Mouse (Mus musculus): ENCODE results near the gene Abcc1.
A peak's percentile ranks its signal among the peaks of the same experiment; 100 is the strongest.

Abcc1 gene

GRCm38 (mm10) chr16:14375942-14376341 is 14.6 kb downstream of the Abcc1 start:
- no peak for DNase-seq (ENCODE audit: low read depth, low spot score)

GRCm38 (mm10) chr16:14376352-14376751 is 15.0 kb downstream of the Abcc1 start:
- DNase-seq (ENCODE audit: low read depth, low spot score): no peak

GRCm38 (mm10) chr16:14377321-14377720 is 16.0 kb downstream of the Abcc1 start:
- DNase-seq (ENCODE audit: low read depth, low spot score): no peak

- no peak for DNase-seq (ENCODE audit: low read depth, low spot score)
Observed at GRCm38 (mm10) chr16:14378654-14379053, 17.3 kb downstream of the Abcc1 start.

- DNase-seq (ENCODE audit: low read depth, low spot score): no peak
Observed at GRCm38 (mm10) chr16:14379888-14380287, 18.5 kb downstream of the Abcc1 start.

GRCm38 (mm10) chr16:14381061-14381665 is 19.8 kb downstream of the Abcc1 start:
- no peak for DNase-seq (ENCODE audit: low read depth, low spot score)

GRCm38 (mm10) chr16:14399303-14399702 is 37.9 kb downstream of the Abcc1 start:
- DNase-seq (ENCODE audit: low read depth, low spot score): no peak

- no peak for DNase-seq (ENCODE audit: low read depth, low spot score)
Observed at GRCm38 (mm10) chr16:14403507-14403906, 42.1 kb downstream of the Abcc1 start.

GRCm38 (mm10) chr16:14405636-14406035 is 44.3 kb downstream of the Abcc1 start:
- DNase-seq (ENCODE audit: low read depth, low spot score): no peak

- no peak for DNase-seq (ENCODE audit: low read depth, low spot score)
Observed at GRCm38 (mm10) chr16:14409124-14409523, 47.8 kb downstream of the Abcc1 start.

GRCm38 (mm10) chr16:14409776-14410175 is 48.4 kb downstream of the Abcc1 start:
- DNase-seq (ENCODE audit: low read depth, low spot score): no peak

GRCm38 (mm10) chr16:14410611-14411010 is 49.3 kb downstream of the Abcc1 start:
- DNase-seq (ENCODE audit: low read depth, low spot score): no peak

GRCm38 (mm10) chr16:14411156-14411555 is 49.8 kb downstream of the Abcc1 start:
- DNase-seq (ENCODE audit: low read depth, low spot score): no peak

- DNase-seq (ENCODE audit: low read depth, low spot score): no peak
Observed at GRCm38 (mm10) chr16:14412551-14412950, 51.2 kb downstream of the Abcc1 start.

GRCm38 (mm10) chr16:14415206-14415605 is 53.8 kb downstream of the Abcc1 start:
- no peak for DNase-seq (ENCODE audit: low read depth, low spot score)

GRCm38 (mm10) chr16:14416957-14417618 is 55.7 kb downstream of the Abcc1 start:
- peak; percentile 49 for DNase-seq (ENCODE audit: low read depth, low spot score)

- no peak for DNase-seq (ENCODE audit: low read depth, low spot score)
Observed at GRCm38 (mm10) chr16:14420496-14421132, 59.3 kb downstream of the Abcc1 start.

- no peak for DNase-seq (ENCODE audit: low read depth, low spot score)
Observed at GRCm38 (mm10) chr16:14422081-14422480, 60.7 kb downstream of the Abcc1 start.

GRCm38 (mm10) chr16:14429371-14429770 is 68.0 kb downstream of the Abcc1 start:
- DNase-seq (ENCODE audit: low read depth, low spot score): no peak

GRCm38 (mm10) chr16:14432996-14433395 is 71.6 kb downstream of the Abcc1 start:
- no peak for DNase-seq (ENCODE audit: low read depth, low spot score)

- no peak for DNase-seq (ENCODE audit: low read depth, low spot score)
Observed at GRCm38 (mm10) chr16:14435526-14435925, 74.2 kb downstream of the Abcc1 start.

GRCm38 (mm10) chr16:14437446-14437982 is 76.2 kb downstream of the Abcc1 start:
- no peak for DNase-seq (ENCODE audit: low read depth, low spot score)

GRCm38 (mm10) chr16:14438561-14438960 is 77.2 kb downstream of the Abcc1 start:
- no peak for DNase-seq (ENCODE audit: low read depth, low spot score)
